Mouse (Mus musculus) right cerebral cortex, adult 2 months (tissue): ENCODE measurements around the gene Nmb.

ENCODE experiments used
- DNase-seq, 2 experiments: peaks; one replicate each; pipeline ENCODE4 v3.0.0; 2021 to 2022; ENCODE audit warnings: low spot score in 2 of 2

Nmb gene

DNA sequence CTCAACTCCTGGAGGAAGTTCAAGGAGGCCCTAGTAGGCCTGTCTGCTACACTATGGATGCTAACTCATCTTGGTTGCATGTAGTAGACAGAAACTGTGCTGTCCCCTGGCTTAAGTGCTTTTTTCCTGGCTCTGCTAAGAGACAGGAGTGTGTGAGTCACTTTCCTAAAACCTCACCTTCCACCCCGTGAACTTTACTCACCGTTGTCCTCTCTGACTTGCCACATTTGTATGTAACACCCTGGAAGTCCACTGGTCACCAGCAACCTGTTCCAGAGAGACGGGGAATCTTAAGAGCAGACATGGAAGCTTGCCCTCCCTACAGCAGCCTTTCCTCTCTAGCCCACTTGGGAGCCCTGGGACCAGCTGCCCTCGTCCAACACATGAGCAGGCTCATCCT is 7.2 kb downstream of the Nmb start:
- DNase-seq: no peak

DNA sequence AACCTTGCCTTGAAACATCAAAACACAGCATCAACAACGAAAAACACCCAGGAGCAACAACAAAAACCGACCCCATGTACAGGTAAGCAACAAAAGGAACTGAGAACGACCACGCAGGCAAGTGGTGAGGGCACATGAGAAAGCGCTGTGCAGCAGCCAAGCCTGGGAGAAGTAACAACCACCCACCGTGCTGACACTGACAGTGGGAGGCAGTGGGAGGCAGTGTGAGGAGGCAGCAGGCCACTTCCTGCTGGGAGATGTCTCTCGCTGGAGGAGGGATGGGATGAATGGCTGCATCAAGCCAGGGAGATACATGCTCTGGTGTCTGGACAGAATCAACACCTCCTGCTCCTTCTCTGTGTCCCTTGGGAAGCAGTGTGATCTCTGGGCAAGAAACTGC is 7.7 kb downstream of the Nmb start:
- DNase-seq: peak; percentile 43 to 56

DNA sequence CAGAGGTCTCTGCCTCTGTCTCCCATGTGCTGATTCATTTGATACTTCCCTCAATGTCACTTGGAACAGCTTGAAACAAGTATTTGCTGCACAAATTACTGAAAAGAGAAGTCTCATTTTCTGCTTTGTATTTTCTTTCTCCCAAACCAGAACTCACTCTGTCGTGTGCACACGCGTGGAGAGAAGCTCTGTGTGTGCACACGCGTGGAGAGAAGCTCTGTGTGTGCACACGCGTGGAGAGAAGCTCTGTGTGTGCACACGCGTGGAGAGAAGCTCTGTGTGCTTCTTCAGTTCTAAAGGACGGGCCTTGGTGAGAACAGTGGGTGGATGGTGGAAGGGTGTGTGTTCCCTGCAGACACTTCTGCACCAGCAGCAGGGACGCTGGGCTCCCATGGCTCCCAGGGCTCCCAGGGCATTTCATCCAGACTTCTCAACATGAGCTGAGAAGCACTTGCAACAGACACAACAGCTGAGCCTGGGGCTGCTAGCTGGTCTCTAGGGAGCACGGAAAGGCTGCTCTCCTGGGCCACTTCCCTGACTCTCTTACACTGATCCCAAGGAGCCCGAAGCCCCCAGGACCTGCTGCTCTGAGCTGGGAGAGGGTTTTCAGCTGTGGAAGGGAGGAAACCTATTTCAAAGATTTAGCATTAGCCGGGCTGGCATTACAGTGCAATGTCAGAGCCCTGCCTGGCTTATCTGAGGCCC is 9.9 kb downstream of the Nmb start:
- DNase-seq: no peak

DNA sequence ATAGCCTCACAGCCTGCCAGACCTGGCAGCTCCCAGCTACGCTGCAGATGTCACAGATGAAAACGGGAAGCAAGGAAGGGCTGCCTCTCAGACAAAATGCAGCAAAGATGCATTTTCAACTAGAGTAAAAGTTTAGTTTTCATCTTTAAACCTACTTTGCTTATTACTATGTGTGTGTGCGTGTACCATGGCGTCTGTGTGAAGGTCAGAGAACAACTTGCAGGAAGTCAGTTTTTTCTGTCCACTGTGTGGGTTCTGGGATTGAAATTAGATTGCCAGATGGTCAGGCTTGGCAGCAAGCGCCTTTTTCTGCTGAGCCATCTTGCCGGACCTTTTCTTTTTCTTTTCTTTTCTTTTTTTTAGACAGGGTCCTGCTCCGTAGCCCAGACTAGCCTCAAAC is 10.7 kb downstream of the Nmb start:
- no peak for DNase-seq

DNA sequence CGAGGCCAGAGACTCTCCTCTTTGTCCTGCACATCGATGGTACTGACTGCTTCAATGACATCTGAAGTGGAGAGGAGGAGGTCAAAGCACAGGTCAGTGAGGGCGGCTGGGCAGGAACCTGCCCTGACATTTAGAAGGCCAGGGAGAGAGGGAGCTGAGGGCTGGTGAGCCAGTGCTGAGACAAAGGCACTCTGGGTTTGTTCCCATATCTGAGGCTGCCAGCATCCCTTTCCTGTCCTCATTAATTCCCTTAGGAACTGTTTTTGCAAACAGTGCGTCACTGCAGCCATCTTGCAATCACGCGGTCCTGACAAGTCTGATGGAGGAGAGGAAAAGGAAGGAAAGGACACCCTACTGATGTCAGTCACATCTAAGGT is 11.1 kb downstream of the Nmb start:
- DNase-seq: no peak

DNA sequence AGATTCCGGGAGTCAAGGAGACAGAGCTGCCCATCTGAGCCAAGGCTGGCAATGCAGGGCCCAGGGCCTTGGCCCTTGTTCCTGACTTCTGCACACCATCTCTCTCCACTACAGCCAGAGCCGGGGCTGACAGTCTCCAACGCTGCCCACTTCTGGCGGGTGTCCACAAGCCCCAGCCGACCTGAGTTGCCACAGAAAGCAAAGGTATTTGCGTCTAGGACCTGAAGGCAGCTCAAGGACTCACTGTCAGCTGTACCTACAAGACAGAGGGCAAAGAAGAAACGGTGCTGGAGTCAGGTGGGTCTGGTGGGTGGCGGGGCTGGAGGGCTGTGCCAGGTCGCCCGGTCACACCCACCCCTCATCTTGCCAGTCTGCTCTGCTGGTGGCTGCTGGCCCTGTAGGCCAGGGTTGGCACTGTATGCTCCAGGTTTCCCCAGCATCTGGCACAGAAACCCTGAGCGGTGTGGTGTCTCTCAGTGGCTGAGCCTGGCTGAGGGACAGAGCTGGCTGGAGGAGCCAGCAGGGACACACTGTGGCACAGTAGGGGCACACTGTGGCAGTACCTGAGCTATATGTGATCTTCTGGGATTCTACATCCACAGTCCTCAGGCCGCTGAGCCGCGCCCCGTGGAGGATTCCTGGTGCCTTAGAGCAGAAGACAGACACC is 11.7 kb downstream of the Nmb start:
- no peak for DNase-seq

DNA sequence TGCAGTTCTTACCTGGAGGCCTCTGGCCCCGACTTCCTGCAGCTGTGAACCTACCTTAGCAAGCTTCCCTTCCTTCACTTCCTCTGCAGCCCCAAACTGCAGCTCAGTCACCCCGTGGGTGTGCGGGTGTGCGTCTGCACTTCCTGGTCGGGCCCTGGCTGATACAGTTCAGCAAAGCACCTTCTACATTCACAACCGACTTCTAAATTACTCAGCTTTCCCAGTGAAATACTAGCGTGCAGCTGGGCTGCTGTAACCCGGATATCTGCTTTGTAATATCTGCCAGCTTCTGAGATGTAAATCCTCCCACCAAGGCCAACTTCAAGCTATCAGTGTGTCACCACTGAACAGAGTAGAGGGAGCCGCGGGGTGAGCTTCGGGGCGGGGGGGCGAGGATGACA is 15.0 kb downstream of the Nmb start:
- no peak for DNase-seq

DNA sequence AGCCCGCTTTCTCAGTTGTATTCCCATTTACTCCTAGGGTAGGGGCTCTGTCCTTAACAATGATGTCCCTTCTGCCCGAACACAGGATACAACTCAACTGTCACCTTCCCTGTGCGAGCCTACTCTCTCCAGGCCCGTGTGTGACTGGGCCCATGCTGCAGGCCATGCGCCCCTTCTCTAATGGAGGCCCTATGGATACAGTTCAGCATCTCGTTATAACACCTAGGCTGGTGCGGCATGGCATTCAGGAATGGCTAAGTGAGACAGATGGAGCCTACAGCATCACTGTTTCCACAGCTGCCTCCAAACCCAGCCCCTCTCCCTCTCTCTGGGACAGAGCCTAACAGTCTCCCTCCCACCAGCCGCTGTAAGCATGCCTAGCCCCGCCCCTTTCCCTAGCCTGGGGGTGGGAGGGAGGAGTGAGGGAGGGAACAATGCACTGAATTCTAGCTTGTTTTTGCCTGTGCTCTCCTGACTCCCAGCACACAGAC is 15.8 kb downstream of the Nmb start:
- peak in 1 of 2 experiments; percentile 34 for DNase-seq

DNA sequence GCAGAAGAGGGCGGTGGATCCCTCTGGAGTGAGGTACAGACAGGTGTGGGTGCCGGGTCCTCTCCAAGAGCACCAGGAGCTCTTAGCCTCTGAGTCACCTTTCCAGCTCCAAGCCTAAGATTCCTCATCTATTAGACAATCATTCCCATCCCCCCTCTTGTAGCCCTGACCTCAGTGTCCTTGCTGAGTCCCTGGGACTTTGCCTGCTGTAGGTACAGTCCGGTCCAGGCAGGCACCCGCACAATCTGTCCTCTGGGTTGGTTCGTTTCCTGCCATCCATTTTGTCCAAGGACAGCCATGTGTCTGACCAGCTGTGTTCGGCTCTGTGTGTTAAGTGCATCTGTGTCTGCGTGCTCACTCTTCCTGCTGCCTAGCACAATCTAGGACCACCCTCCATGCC is 16.3 kb downstream of the Nmb start:
- no peak for DNase-seq

DNA sequence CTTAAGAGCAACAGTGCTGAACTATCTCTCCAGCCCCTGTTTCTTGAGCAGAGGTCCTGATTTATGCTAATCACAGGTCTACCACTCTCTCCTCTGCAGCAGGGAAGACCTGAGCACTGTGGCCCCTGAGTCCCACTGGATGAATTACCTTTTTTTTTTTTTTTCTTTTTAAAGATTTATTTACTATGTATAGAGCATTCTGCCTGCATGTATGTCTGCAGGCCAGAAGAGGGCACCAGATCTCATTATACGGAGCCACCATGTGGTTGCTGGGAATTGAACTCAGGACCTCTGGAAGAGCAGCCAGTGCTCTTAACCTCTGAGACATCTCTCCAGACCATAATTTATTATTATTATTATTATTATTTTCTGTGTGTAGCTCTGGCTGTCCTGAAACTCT is 19.2 kb downstream of the Nmb start:
- no peak for DNase-seq

DNA sequence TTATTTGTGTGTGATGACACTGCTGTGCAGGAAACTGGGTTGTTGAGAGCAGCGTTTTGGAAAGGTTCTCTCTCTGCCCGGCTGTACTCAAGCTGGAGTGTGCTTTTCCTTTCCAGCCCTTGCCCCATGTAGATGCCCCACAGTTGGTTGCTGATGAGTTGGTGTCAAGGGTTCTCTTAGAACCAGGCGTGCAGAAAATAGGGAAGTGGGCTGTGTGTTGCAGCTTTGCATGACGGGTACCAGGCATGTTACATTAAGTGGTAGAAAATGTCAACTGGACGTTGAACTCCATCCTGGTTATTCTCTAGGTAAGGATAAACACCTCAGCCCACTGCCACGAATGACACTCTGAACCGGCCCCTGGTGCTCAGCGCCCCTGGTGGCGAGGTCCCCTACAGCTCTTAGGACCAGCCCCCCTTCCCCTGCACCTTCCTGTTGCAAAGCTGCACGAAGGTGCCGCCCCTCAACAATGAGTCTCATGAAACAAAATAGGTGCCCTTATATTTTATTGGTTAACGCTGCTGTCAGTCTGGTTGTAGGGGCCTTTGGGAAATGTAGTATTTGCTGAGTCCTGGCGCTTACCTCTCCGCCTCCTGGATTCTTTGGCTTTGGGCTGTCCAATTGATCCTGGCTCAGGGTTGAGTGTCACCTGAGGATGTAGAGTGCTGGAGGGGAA is 21.9 kb downstream of the Nmb start:
- peak; percentile 69 to 70 for DNase-seq

DNA sequence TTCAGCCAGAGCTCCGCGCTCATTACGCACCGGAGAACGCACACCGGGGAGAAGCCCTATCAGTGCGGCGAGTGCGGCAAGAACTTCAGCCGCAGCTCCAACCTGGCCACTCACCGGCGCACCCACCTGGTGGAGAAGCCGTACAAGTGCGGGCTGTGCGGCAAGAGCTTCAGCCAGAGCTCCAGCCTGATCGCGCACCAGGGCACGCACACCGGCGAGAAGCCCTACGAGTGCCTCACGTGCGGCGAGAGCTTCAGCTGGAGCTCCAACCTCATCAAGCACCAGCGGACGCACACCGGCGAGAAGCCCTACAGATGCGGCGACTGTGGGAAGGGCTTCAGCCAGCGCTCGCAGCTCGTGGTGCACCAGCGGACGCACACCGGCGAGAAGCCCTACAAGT is 29.1 kb downstream of the Nmb start:
- no peak for DNase-seq

DNA sequence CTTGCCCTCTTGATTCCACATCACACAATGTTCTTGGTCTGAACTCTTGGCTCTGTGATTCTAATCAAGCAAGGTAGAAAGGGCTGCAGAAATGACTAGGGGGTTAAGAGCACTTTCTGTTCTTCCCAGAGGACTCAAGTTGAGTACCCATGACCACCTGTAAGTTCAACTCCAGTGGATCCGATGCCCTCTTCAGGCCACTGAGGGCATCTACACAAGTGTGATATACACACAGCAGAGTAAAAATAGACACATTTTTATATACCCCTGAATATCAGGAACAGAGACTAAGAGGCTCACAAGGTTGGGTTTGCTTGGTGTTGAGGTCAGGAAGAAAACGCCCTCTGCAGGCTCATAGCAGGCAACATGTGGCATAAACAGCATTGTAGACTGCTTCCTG is 31.2 kb downstream of the Nmb start:
- DNase-seq: no peak

DNA sequence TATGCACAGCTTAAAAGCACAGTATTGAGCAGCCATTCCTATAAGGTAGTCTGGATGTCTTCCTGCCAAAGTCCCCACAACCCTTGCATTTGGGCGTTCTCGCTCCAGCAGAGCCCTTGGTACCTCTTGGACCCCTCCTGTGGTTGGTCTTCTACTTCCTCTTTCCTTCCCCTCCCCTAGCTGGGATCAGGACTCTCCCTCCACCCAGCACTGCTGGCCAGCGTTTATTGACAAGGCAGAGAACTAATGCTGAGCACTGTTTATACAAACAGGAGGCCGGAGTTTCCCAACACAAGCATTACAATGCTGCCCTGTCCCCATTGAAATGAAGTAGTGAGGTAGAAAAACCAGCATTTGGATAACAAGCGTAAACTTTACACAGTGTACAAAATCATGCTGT is 31.8 kb downstream of the Nmb start:
- DNase-seq: no peak

DNA sequence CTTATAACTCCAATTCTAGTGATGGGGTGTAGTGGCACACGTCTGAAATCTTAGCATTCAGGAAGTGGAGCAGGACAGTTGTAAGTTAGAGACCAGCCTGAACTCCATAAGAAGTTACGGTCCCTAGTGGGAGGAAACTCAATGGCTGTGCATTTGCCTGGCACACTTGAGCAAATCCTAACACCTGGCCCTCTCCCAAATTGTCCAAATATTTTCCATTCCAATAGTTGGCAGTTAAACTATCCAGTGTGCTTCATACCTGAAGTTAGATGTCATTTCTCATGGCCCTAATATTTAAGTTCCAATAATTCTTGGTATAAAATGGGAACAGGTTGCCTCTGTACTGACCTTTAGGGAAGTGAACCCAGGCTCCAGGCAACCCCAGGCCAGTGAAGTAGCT is 36.2 kb downstream of the Nmb start:
- no peak for DNase-seq

DNA sequence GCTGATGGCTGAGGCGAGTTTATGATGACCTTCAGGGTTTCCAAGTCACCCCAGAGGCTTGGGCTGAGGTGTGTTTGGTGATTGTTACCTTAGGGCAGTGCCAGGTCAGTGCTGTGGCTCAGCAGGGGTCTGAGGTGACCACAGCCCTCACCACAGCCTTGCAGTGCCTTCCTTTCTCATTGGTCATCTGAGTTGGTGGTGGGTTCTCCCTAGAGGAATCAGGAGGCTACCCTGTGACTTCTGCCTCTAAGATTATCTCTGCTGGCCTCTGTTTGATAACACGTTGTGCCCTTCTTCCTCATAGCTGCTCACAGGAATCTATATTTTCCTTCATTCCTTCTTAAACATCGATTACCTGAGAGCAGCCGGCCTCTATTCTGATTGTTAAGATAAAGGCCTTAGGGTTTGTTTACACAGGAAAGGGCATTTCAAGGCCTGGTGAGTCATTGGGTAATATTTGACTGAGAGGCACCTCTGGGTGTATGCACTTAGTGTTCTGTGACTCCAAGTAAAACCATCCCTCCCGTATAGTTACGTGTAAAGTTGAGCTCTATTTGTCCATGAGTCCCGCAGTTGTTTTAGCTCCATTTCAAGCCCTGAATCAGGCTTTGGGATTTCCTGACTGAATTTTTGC is 38.2 kb downstream of the Nmb start:
- no peak for DNase-seq

DNA sequence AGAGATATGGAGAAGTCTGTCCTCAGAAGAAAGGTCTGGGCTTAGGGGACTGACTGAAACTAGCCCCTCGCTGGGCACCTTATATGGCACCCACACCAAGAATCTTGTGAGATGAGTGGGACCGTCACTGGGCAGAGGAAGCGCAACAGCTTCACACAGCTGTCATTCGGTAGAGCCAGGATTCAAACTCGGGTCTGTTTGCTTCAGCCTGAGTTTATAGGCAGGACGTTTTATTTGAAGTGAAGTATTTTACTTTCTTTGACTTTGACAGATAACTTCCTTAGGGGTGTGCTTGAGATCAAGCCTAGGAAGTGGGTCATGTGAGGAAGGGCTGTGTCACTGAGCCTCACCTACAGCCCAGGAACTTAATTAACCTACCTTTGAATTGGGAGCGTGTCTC is 39.4 kb downstream of the Nmb start:
- no peak for DNase-seq

DNA sequence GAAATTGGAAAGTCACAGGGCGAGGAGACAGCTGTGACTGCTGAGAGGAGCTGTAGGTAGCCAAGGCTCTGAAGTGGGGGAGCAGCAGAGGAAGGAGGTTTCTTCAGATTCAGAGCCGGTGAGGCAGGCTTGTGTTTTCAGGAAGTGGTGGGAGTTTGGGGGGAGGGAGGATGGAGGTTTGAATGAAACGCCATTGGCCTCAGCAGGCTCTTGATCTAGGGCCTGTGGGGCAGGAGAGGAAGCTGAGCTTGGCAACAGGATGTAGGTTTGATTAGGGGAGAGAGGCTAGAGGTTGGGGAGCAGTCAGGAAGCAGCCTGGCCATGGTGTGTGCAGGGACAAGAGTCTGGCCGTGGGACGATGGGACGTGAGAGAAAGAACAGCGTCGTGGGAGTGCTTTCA is 40.0 kb downstream of the Nmb start:
- peak in 1 of 2 experiments; percentile 42 for DNase-seq

DNA sequence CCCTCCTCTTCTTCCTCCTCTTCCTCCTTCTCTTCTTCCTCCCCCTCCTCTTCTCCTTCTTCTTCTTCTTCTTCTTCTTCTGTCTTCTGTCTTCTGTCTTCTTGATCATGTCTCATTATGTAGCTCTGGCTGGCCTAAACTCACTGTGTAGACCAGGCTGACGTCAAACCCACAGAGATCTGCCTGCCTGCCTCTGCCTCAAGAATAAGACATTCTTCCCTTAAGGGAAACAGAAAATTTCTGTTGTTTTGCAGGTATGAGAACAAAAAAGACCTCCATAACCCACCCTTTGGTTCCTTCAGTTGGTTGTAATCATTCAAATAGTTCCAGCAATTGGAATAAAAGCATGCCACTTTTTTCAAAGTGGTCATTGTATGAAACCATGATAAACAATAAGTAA is 40.7 kb downstream of the Nmb start:
- DNase-seq: no peak

DNA sequence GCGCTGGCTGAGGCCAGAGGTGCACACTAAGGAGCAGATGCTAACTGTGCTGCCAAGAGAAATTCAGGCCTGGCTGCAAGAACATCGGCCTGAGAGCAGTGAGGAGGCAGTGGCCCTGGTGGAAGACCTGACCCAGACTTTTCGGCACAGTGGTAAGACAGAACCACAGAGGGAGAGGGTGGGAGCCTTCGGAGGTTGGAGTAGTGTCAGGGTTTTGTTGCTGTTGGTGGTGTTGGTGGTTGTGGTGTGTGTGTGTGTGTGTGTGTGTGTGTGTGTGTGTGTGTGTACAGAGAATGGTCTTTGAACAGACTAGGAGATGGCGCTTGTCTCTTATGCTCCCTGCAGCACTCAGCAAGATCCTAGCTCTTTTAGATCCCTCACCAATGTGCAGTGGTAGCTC is 41.4 kb downstream of the Nmb start:
- no peak for DNase-seq

DNA sequence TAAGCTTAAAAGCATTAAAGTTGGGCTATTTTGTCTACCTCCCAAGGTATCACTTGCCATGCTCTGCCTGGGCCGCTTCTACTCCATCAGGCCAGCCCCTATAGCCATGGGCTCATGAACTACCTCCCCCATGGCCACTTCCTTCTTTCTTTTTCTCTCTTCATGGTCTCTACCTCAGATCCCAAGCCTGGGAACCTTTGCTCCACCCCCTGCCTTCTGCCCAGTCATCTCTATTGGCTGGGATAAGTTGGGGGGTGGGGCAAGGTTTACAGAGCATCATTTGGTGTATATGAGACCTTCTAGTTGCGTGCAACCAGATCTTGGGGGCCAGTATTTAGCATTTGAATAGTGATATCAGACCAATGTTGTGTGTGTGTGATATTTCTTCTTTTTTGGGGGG is 42.4 kb downstream of the Nmb start:
- no peak for DNase-seq

DNA sequence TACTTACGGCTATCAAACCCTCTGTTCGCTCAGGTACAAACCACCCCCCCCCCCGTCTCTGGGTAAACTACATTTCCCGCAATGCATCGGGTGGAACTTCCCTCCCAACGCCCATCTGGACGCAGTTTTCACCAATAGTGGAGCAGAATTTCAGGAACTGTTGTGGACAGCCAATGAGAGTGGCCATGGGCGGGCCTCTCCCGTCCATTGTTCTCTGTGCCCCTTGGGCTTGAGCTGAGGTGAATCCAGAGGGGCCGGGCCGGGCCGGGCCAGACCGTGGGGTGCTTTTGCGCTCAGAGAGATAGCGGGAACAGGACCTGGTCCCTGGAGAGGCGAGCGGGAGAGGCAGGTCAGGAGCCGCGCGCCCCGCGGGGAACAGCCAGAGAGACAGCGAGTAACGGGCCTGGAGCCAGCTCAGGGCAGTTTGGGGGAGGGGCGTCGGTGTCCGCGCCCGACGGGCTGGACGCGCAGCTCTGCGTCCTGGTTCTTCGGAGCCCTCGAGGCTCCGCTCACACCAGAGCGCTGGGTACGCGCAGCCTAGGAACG is 44.1 kb downstream of the Nmb start, which contains the start of gene Zscan2:
Gene Zscan2 (plus strand): TSS at position 192 of the 546 bp plus-strand sequence.
- peak; percentile 90 to 94 for DNase-seq
